Mouse (Mus musculus) C2C12 (cell line): ENCODE measurements at regions not wholly inside any gene's neighbourhood (a gene's known extent, or its start where the extent isn't known, plus 50 kb on each side); places are given as distances from the start of the nearest gene placed in this dataset.

ENCODE experiments used
- CTCF ChIP-seq: IDR thresholded peaks from one replicate; pipeline ENCODE4 v1.5.1; 2011; ENCODE audit not compliant: control insufficient read depth, insufficient read depth, insufficient read length
- USF1 ChIP-seq: IDR thresholded peaks from one replicate; pipeline ENCODE4 v1.6.1; 2011; ENCODE audit warnings: low read depth, mild to moderate bottlenecking, control low read depth, moderate library complexity

DNA sequence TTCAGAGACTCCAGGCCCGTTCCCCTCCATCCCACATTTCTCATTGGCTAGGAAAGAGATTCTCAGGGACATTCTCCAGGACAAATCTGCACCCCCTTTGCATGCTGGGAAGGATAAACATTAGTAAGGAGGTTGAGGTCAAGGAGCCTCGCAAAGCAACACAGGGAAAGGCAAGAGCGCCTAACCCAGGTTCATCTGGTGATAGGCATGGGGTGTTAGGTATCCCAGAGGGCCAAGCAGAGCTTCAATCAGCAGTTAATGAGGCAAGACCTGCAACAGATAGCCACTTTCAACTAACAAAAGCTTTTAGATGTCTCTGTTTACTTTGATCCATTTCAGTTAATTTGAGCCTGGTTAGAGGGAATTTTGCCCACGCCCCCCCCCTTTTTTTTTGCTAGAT, 184.5 kb upstream of the Cdkn3 start:
- TF ChIP-seq CTCF (no peak), USF1 (no peak)
